Mouse (Mus musculus) heart, embryonic 12.5 days (tissue): Measurements from ENCODE around the gene Cx3cr1. TPM values are rescaled to one million over a fixed set of nuclear protein-coding genes. Genes with fewer than 3 reads are reported as not detected.

Source experiments
- ATAC-seq: fragments of 200-750 bp; cut with Nextera tagmentation; 2 replicates; pipeline ENCODE4 v1.8.0; 2017; ENCODE audit warnings: moderate TSS enrichment, moderate library complexity; ENCODE audit not compliant: insufficient number of reproducible peaks, low FRiP score
- H3K27ac ChIP-seq: fragments of 300-500 bp; sonication (generic); 2 replicates; pipeline ENCODE4 v1.5.1; 2016; ENCODE audit warnings: mild to moderate bottlenecking, moderate library complexity; ENCODE audit not compliant: poor library complexity, severe bottlenecking
- H3K27me3 ChIP-seq: fragments of 300-500 bp; sonication (generic); replicated peaks from 2 replicates; pipeline ENCODE4 v1.6.1; 2016; ENCODE audit warnings: mild to moderate bottlenecking, moderate library complexity
- H3K36me3 ChIP-seq: fragments of 300-500 bp; sonication (generic); 2 replicates; pipeline ENCODE4 v1.6.1; 2016; ENCODE audit warnings: mild to moderate bottlenecking, moderate library complexity
- H3K4me1 ChIP-seq: fragments of 300-500 bp; sonication (generic); replicated peaks from 2 replicates; pipeline ENCODE4 v1.6.1; 2016; ENCODE audit warnings: mild to moderate bottlenecking
- H3K4me2 ChIP-seq: fragments of 300-500 bp; sonication (generic); 2 replicates; pipeline ENCODE4 v1.6.1; 2016; ENCODE audit warnings: mild to moderate bottlenecking, moderate library complexity
- H3K4me3 ChIP-seq: fragments of 300-500 bp; sonication (generic); 2 replicates; pipeline ENCODE4 v1.5.1; 2016; ENCODE audit warnings: mild to moderate bottlenecking
- H3K9ac ChIP-seq: fragments of 300-500 bp; sonication (generic); 2 replicates; pipeline ENCODE4 v1.6.1; 2016; ENCODE audit warnings: mild to moderate bottlenecking, moderate library complexity
- H3K9me3 ChIP-seq: fragments of 300-500 bp; sonication (generic); replicated peaks from 2 replicates; pipeline ENCODE4 v1.6.1; 2016; ENCODE audit warnings: mild to moderate bottlenecking, moderate library complexity
- WGBS: fragments of 180-500 bp; shearing (Covaris S2); methylation state at CpG from one replicate; pipeline ENCODE4 v1.1.7; 2016; 5-methylcytosine and 5-hydroxymethylcytosine counted together
- polyA plus RNA-seq: library from polyadenylated mRNA; unstranded; fragments of >200 nt; fragmentation: Nextera tagmentation; extraction: Ambion mirVana; gene quantifications from 2 replicates; pipeline ENCODE4 v1.2.1, GENCODE M21; 2016

Gene Cx3cr1
- polyA plus RNA-seq, 1 experiment from 2014 or later, result 4.9 TPM

GRCm38 (mm10) chr9:119962987-119963667 is 106.6 kb downstream of the Cx3cr1 start:
- Histone ChIP-seq H3K9ac (peak overlapping the region; percentile 66), H3K9me3 (no peaks in the 10 kb centered on the region), H3K27ac (peak overlapping the region; percentile 59), H3K4me2 (peak overlapping the region; percentile 65), H3K4me1 (peaks cover 19% of the 10 kb centered on the region), H3K4me3 (peak overlapping the region; percentile 32), H3K36me3 (no peaks in the 10 kb centered on the region), H3K27me3 (no peaks in the 10 kb centered on the region)
- ATAC-seq, result peak; percentile 71
- WGBS, result 10% methylated on average over 21 of the region's 21 CpGs

GRCm38 (mm10) chr9:119962216-119962615 is 107.5 kb downstream of the Cx3cr1 start:
- no peaks in the 10 kb centered on the region for H3K9me3 ChIP-seq
- H3K4me1 ChIP-seq, result peaks cover 19% of the 10 kb centered on the region
- H3K9ac ChIP-seq, result no peak overlapping the region
- H3K4me2 ChIP-seq, result peak overlapping the region; percentile 65
- no peaks in the 10 kb centered on the region for H3K36me3 ChIP-seq
- H3K4me3 ChIP-seq, result no peak overlapping the region
- no peak for ATAC-seq
- WGBS, result 69% methylated on average over 4 of the region's 4 CpGs
- no peaks in the 10 kb centered on the region for H3K27me3 ChIP-seq
- H3K27ac ChIP-seq, result no peak overlapping the region

- ATAC-seq, result 0 out of 2 replicates have a peak, but pooled peaks have one; percentile 36
- H3K9ac ChIP-seq, result no peak overlapping the region
- no peaks in the 10 kb centered on the region for H3K9me3 ChIP-seq
- H3K4me3 ChIP-seq, result no peak overlapping the region
- H3K4me2 ChIP-seq, result no peak overlapping the region
- peaks cover 19% of the 10 kb centered on the region for H3K4me1 ChIP-seq
- no peaks in the 10 kb centered on the region for H3K36me3 ChIP-seq
- whole genome bisulfite sequencing, result 66% methylated on average over 9 of the region's 9 CpGs
- no peak overlapping the region for H3K27ac ChIP-seq
- H3K27me3 ChIP-seq, result no peaks in the 10 kb centered on the region
Observed at GRCm38 (mm10) chr9:119958835-119959234, 110.8 kb downstream of the Cx3cr1 start.

GRCm38 (mm10) chr9:119951388-119951787 is 118.3 kb downstream of the Cx3cr1 start:
- H3K9ac ChIP-seq, result no peak overlapping the region
- no peaks in the 10 kb centered on the region for H3K27me3 ChIP-seq
- ATAC-seq, result no peak
- no peaks in the 10 kb centered on the region for H3K4me1 ChIP-seq
- WGBS, result 83% methylated on average over 9 of the region's 9 CpGs
- no peaks in the 10 kb centered on the region for H3K36me3 ChIP-seq
- H3K9me3 ChIP-seq, result no peaks in the 10 kb centered on the region
- no peak overlapping the region for H3K27ac ChIP-seq
- H3K4me2 ChIP-seq, result no peak overlapping the region
- H3K4me3 ChIP-seq, result no peak overlapping the region

GRCm38 (mm10) chr9:119950434-119950833 is 119.2 kb downstream of the Cx3cr1 start:
- WGBS, result 51% methylated on average over 6 of the region's 6 CpGs

GRCm38 (mm10) chr9:119948804-119949203 is 120.9 kb downstream of the Cx3cr1 start:
- WGBS, result 35% methylated on average over 3 of the region's 3 CpGs

More at GRCm38 (mm10) chr9:119950434-119950833, 119.2 kb downstream of the Cx3cr1 start:
- ATAC-seq, result no peak
- Histone ChIP-seq H3K27ac (no peak overlapping the region), H3K9ac (no peak overlapping the region), H3K9me3 (no peaks in the 10 kb centered on the region), H3K4me2 (no peak overlapping the region), H3K36me3 (no peaks in the 10 kb centered on the region), H3K4me3 (no peak overlapping the region), H3K4me1 (no peaks in the 10 kb centered on the region), H3K27me3 (no peaks in the 10 kb centered on the region)

GRCm38 (mm10) chr9:119945173-119945900 is 124.3 kb downstream of the Cx3cr1 start:
- Histone ChIP-seq H3K4me1 (no peaks in the 10 kb centered on the region), H3K9ac (no peak overlapping the region), H3K27me3 (no peaks in the 10 kb centered on the region), H3K4me2 (no peak overlapping the region), H3K9me3 (no peaks in the 10 kb centered on the region), H3K27ac (no peak overlapping the region), H3K36me3 (no peaks in the 10 kb centered on the region), H3K4me3 (no peak overlapping the region)
- WGBS, result 64% methylated on average over 12 of the region's 12 CpGs
- ATAC-seq, result no peak

More at GRCm38 (mm10) chr9:119948804-119949203, 120.9 kb downstream of the Cx3cr1 start:
- no peak overlapping the region for H3K4me3 ChIP-seq
- no peaks in the 10 kb centered on the region for H3K4me1 ChIP-seq
- no peaks in the 10 kb centered on the region for H3K27me3 ChIP-seq
- H3K4me2 ChIP-seq, result no peak overlapping the region
- H3K27ac ChIP-seq, result no peak overlapping the region
- H3K36me3 ChIP-seq, result no peaks in the 10 kb centered on the region
- H3K9me3 ChIP-seq, result no peaks in the 10 kb centered on the region
- ATAC-seq, result no peak
- H3K9ac ChIP-seq, result no peak overlapping the region

- no peak overlapping the region for H3K27ac ChIP-seq
- no peaks in the 10 kb centered on the region for H3K9me3 ChIP-seq
- 88% methylated on average over 1 of the region's 1 CpGs for WGBS
- no peaks in the 10 kb centered on the region for H3K36me3 ChIP-seq
- no peak overlapping the region for H3K4me3 ChIP-seq
- ATAC-seq, result no peak
- H3K4me2 ChIP-seq, result no peak overlapping the region
- H3K9ac ChIP-seq, result no peak overlapping the region
- H3K4me1 ChIP-seq, result no peaks in the 10 kb centered on the region
- no peaks in the 10 kb centered on the region for H3K27me3 ChIP-seq
Observed at GRCm38 (mm10) chr9:119943326-119943725, 126.4 kb downstream of the Cx3cr1 start.

GRCm38 (mm10) chr9:119941861-119942260 is 127.8 kb downstream of the Cx3cr1 start:
- 86% methylated on average over 14 of the region's 14 CpGs for WGBS
- no peak for ATAC-seq
- H3K27ac ChIP-seq, result no peak overlapping the region
- no peaks in the 10 kb centered on the region for H3K9me3 ChIP-seq
- H3K27me3 ChIP-seq, result no peaks in the 10 kb centered on the region
- no peak overlapping the region for H3K4me2 ChIP-seq
- no peaks in the 10 kb centered on the region for H3K36me3 ChIP-seq
- peaks cover 7% of the 10 kb centered on the region; the same call in 1 of the 2 replicates for H3K4me1 ChIP-seq
- no peak overlapping the region for H3K9ac ChIP-seq
- H3K4me3 ChIP-seq, result no peak overlapping the region

GRCm38 (mm10) chr9:119941407-119941806 is 128.3 kb downstream of the Cx3cr1 start:
- Histone ChIP-seq H3K27ac (no peak overlapping the region), H3K9me3 (no peaks in the 10 kb centered on the region), H3K4me1 (peaks cover 12% of the 10 kb centered on the region), H3K9ac (no peak overlapping the region), H3K4me3 (no peak overlapping the region), H3K27me3 (no peaks in the 10 kb centered on the region), H3K36me3 (no peaks in the 10 kb centered on the region), H3K4me2 (no peak overlapping the region)
- WGBS, result 73% methylated on average over 5 of the region's 5 CpGs
- ATAC-seq, result no peak

GRCm38 (mm10) chr9:119939646-119940045 is 130.0 kb downstream of the Cx3cr1 start:
- no peaks in the 10 kb centered on the region; the same call in 1 of the 2 replicates for H3K36me3 ChIP-seq
- H3K9ac ChIP-seq, result no peak overlapping the region
- peaks cover 15% of the 10 kb centered on the region for H3K4me1 ChIP-seq
- H3K9me3 ChIP-seq, result no peaks in the 10 kb centered on the region
- H3K27me3 ChIP-seq, result no peaks in the 10 kb centered on the region
- no peak overlapping the region for H3K4me2 ChIP-seq
- no peak overlapping the region for H3K4me3 ChIP-seq
- ATAC-seq, result no peak
- H3K27ac ChIP-seq, result no peak overlapping the region
- whole genome bisulfite sequencing, result 75% methylated on average over 10 of the region's 10 CpGs
